Mouse (Mus musculus) embryonic stem cell, embryonic (primary cell): ENCODE results near the gene Ddc.

ENCODE experiments used
- CTCF ChIA-PET, 4 experiments: fragments of 300-600 bp in 2 of 4; fragments of 350-600 bp in 2 of 4; sonication (Branson Sonifier 250); formaldehyde crosslinking; loops; one replicate each; lab custom pipeline; 2022; ENCODE audit warnings: inconsistent platforms in 2 of 4; lab: Charles Lee
- POLR2A ChIA-PET, 4 experiments: fragments of 300-600 bp in 2 of 4; fragments of 350-600 bp in 2 of 4; sonication (Branson Sonifier 250); formaldehyde crosslinking; loops; one replicate each; lab custom pipeline; 2022; ENCODE audit warnings: antibody characterized with exemption in 4 of 4, inconsistent platforms in 1 of 4; lab: Charles Lee

Ddc gene

DNA sequence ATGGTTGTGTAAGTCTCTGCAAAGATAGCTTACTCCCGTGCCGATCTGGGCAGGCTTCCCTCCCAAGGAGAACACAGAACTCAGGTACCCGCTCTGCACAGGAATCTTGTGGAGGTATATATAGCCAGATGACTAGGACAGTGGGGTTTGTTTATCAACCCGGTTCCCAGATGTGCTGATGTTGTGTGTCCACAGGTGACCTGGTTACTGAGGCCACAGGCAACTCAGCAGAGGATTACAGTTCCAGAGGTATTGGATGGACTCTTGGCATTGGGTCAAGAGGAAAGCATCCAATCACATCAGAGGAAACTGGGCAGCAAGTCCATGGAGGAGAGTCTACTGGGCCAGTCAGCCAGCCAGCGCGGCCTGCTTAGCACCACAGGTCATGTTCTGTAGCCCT is 79.1 kb downstream of the Ddc start:
- ChIA-PET CTCF (interaction anchor here (0.8 to 5.2 kb wide), 8 partner anchors 17 to 357 kb away, joined by 3 to 166 read pairs (median 6); partner anchors contain the start of gene Spata48 (in 1 of the 4)), POLR2A (interaction anchor here in 3 of 4 experiments (0.6 to 9.5 kb wide), 16 partner anchors 9 to 155 kb away, joined by 3 to 359 read pairs (median 70); partner anchors contain the start of gene Fignl1 (in 3 of the 3))

DNA sequence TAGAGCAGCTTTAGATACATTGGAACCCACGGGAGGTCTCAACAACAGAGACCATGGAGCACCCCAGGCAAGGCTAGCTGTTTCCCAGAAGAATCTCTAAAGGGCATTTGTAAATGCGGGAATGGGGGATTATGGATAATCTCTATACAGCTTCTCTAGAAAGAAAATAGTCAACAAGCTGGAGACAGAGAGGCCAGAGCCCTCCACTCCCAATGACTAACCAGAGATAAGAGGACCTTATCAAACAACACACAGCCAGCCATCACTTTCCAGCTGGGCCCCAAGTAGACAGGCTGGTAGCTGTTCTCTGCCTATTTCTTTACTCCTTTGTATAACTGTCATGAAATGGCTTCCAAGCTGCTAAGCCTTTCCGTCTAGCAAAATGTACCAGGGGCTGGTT is 82.2 kb downstream of the Ddc start:
- ChIA-PET POLR2A (interaction anchor here in 2 of 4 experiments (0.7 to 3.1 kb wide), 6 partner anchors 12 to 159 kb away, joined by 3 to 15 read pairs (median 3); no protein-coding TSS in a partner anchor), CTCF (interaction anchor here in 2 of 4 experiments (0.9 to 1.7 kb wide), 3 partner anchors 158 to 159 kb away, joined by 3 to 6 read pairs (median 3); no protein-coding TSS in a partner anchor)

DNA sequence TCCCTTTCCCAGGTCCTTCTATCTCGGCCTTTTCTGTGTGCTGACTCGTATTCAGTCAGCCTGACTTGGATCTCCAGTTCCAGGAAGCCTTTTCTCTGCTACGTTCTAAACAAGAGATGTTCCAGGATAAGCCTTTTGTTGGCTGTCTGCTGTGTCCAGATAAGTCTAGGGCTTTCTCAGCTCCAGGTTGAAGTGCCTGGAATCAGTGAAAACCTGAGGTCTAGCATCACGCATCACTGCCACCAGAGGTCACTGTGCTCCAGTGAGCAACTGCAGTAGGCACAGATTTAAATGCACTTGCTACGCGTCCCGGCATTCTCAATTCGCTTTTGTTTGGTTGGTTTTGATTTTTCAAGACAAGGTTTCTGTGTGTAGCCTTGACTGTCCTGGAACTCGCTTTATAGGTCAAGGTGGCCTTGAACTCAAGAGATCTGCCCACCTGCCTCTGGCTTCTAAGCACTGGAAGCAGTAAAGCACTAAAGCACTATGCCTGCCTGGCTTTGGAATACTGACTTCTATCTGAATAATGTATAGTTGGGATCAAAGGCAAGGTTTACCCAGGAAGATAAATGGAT is 86.0 kb downstream of the Ddc start:
- POLR2A ChIA-PET, result interaction anchor here (0.6 to 8.3 kb wide), 27 partner anchors 9 to 1629 kb away, joined by 3 to 359 read pairs (median 4); partner anchors contain the start of genes Spata48 (in 1 of the 4) and Zpbp (in 1 of the 4)
- CTCF ChIA-PET, result interaction anchor here (0.6 to 6.0 kb wide), 27 partner anchors 8 to 312 kb away, joined by 3 to 62 read pairs (median 4); partner anchors contain the start of gene Ikzf1 (in 1 of the 4)

DNA sequence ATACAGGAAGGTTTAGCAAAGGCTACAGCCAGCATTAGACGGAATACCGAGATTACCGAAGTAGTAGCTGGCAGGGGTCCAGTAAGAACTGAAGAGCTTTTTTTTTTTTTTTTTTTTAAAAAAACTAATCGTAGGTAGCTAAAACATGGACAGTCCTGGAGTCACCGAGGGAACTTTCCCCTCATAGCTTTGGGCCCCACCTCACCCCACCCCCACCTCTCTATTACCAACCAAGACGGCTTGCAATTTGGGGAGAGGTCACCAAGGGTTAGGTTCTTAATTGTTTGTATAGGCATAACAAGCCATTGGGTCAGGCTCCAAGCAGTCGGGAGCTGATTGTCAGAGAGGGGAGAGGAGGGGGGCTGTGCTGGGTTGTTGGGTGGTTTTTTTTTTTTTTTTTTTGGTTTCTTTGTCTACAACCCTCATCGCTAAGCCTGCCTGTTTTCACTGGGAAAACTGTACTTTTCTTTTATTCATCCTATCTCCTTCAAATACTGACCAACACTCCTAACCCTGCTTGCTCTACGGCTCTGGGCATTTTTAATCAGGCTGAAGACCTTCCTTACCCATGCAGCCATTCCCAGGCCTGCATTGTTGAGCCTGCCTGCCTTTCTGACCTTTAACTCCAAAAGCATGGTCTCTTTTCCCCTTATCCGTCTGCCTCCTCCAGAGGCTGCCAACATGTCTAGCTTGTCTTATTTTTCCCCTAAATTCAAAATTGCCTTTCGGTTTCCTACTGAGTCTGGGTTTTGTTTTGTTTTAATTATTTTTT is 88.4 kb downstream of the Ddc start:
- POLR2A ChIA-PET, result interaction anchor here (0.5 to 8.3 kb wide), 163 partner anchors 9 to 1712 kb away, joined by 3 to 359 read pairs (median 5); partner anchors contain the start of genes Spata48 (in 2 of the 4), Zpbp (in 2 of the 4) and Cobl (in 1 of the 4)
- CTCF ChIA-PET, result interaction anchor here (0.5 to 6.0 kb wide), 42 partner anchors 9 to 562 kb away, joined by 3 to 62 read pairs (median 4); partner anchors contain the start of genes Spata48 (in 3 of the 4) and Zpbp (in 1 of the 4)

- CTCF ChIA-PET, result interaction anchor here (0.6 to 6.0 kb wide), 37 partner anchors 8 to 562 kb away, joined by 3 to 62 read pairs (median 4); partner anchors contain the start of genes Spata48 (in 3 of the 4) and Zpbp (in 1 of the 4)
- POLR2A ChIA-PET, result interaction anchor here (0.5 to 8.3 kb wide), 159 partner anchors 8 to 1712 kb away, joined by 3 to 359 read pairs (median 5); partner anchors contain the start of genes Spata48 (in 2 of the 4), Zpbp (in 2 of the 4) and Cobl (in 1 of the 4)
These were observed 89.0 kb downstream of the Ddc start, which contains the start of gene Fignl1 for GRCm38 (mm10) chr11:11808820-11809403. Gene Fignl1, minus strand, starts transcription at chr11:11808962.

GRCm38 (mm10) chr11:11808035-11808819 is 89.7 kb downstream of the Ddc start:
- CTCF ChIA-PET, result interaction anchor here in 3 of 4 experiments (0.7 to 6.0 kb wide), 12 partner anchors 9 to 347 kb away, joined by 3 to 62 read pairs (median 4); partner anchors contain the start of gene Spata48 (in 1 of the 3)
- POLR2A ChIA-PET, result interaction anchor here (0.6 to 8.3 kb wide), 102 partner anchors 9 to 1199 kb away, joined by 3 to 359 read pairs (median 6); partner anchors contain the start of genes Cobl (in 1 of the 4), Spata48 (in 1 of the 4) and Zpbp (in 1 of the 4)

GRCm38 (mm10) chr11:11805951-11806350 is 92.0 kb downstream of the Ddc start:
- POLR2A ChIA-PET, result interaction anchor here (0.6 to 8.3 kb wide), 16 partner anchors 9 to 344 kb away, joined by 3 to 359 read pairs (median 42); partner anchors contain the start of genes Spata48 (in 1 of the 4) and Zpbp (in 1 of the 4)
- CTCF ChIA-PET, result interaction anchor here in 2 of 4 experiments (1.2 to 1.5 kb wide), 2 partner anchors 17 to 18 kb away, joined by 3 to 6 read pairs; no protein-coding TSS in a partner anchor

DNA sequence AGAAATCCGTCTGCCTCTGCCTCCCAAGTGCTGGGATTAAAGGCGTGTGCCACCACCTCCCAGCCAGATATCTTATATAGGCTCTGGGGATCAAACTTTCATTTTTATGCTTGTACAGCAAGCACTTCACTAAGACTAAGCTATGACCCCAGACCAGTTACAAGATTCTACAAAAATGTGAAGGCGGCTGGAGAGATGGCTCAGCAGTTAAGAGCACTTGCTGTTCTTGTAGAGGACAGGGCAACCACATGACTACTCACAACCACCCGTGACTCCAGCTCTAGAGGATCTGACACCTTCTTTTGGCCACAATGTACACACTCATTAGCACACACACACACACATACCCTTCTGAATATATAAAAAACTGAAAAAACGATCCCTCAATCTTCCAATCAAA is 93.5 kb downstream of the Ddc start:
- CTCF ChIA-PET, result interaction anchor here in 2 of 4 experiments (1.0 to 1.7 kb wide), 3 partner anchors 16 to 305 kb away, joined by 3 to 7 read pairs (median 4); no protein-coding TSS in a partner anchor
- POLR2A ChIA-PET, result interaction anchor here in 3 of 4 experiments (0.7 to 2.9 kb wide), 12 partner anchors 9 to 119 kb away, joined by 3 to 21 read pairs (median 3); no protein-coding TSS in a partner anchor

GRCm38 (mm10) chr11:11801067-11801466 is 96.9 kb downstream of the Ddc start:
- ChIA-PET POLR2A (interaction anchor here in 3 of 4 experiments (0.6 to 9.2 kb wide), 13 partner anchors 7 to 134 kb away, joined by 3 to 118 read pairs (median 5); partner anchors contain the start of gene Fignl1 (in 2 of the 3)), CTCF (interaction anchor here (0.6 to 3.2 kb wide), 6 partner anchors 8 to 13 kb away, joined by 3 to 15 read pairs (median 6); no protein-coding TSS in a partner anchor)

GRCm38 (mm10) chr11:11800304-11800703 is 97.6 kb downstream of the Ddc start:
- ChIA-PET CTCF (interaction anchor here in 3 of 4 experiments (0.9 to 3.2 kb wide), 5 partner anchors 12 kb away, joined by 3 to 15 read pairs (median 5); no protein-coding TSS in a partner anchor), POLR2A (interaction anchor here in 3 of 4 experiments (0.6 to 9.2 kb wide), 13 partner anchors 8 to 99 kb away, joined by 3 to 118 read pairs (median 5); partner anchors contain the start of gene Fignl1 (in 2 of the 3))

- CTCF ChIA-PET, result interaction anchor here (0.9 to 1.6 kb wide), 5 partner anchors 10 to 176 kb away, joined by 3 to 13 read pairs (median 4); partner anchors contain the start of gene Fignl1 (in 1 of the 4)
- POLR2A ChIA-PET, result interaction anchor here (0.5 to 9.2 kb wide), 15 partner anchors 9 to 337 kb away, joined by 3 to 118 read pairs (median 5); partner anchors contain the start of genes Fignl1 (in 3 of the 4), Spata48 (in 1 of the 4) and Zpbp (in 1 of the 4)
These were observed 99.3 kb downstream of the Ddc start for GRCm38 (mm10) chr11:11798690-11799089.

- ChIA-PET CTCF (interaction anchor here in 3 of 4 experiments (0.7 to 1.3 kb wide), 3 partner anchors 25 to 184 kb away, joined by 4 to 6 read pairs (median 5); no protein-coding TSS in a partner anchor), POLR2A (interaction anchor here (0.5 to 9.2 kb wide), 9 partner anchors 13 to 332 kb away, joined by 3 to 118 read pairs (median 4); partner anchors contain the start of genes Fignl1 (in 2 of the 4), Spata48 (in 1 of the 4) and Zpbp (in 1 of the 4))
These were observed 103.3 kb downstream of the Ddc start for GRCm38 (mm10) chr11:11794626-11795025.

DNA sequence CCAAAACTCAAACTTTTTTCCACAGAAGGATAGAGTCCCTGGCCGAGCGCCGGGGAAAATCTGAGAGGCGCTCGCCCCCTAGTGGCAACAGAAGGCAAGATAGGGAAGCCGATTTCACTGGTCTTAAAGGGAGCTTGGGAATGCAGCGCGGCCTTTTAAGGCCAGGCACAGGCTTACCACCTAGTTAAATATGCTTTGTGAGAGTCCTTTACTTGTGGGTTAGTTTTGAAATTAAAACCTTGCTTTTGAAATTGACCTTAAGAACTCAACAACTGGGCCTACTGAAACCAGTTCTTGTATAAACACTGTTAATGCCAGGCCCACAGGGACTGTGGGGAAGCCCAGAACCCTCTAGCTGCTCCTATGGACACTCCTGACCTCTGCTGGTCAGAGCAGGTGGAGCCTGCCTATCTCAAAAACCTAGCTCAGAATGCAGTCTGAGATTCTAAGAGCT is 109.4 kb downstream of the Ddc start:
- ChIA-PET CTCF (interaction anchor here (0.5 to 3.3 kb wide), 152 partner anchors 8 to 1328 kb away, joined by 3 to 79 read pairs (median 4); partner anchors contain the start of genes Fignl1 (in 4 of the 4), Spata48 (in 4 of the 4) and Zpbp (in 4 of the 4)), POLR2A (interaction anchor here (0.6 to 2.9 kb wide), 30 partner anchors 9 to 327 kb away, joined by 3 to 35 read pairs (median 6); partner anchors contain the start of genes Spata48 (in 3 of the 4), Zpbp (in 3 of the 4) and Fignl1 (in 2 of the 4))

DNA sequence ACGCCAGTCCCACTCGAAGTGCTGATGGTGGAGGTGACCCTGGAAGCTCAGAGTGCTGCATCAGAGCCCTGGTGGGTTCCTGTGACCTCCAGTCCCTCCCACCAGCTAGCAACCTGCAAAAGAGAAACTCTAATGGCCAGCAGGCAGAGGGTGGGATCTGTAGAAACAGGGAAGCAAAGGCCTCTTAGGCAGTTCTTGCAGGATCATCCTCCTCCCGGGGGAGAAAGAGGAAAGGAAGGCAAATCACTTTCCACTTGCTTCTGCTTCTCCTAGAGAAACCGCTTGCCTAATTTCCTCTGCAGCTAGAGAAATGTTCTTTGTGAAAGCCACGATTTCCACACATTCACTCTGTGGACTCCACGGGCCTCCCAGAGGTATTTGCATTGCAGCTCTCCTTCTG is 112.5 kb downstream of the Ddc start:
- ChIA-PET POLR2A (interaction anchor here in 2 of 4 experiments (0.6 to 1.5 kb wide), 3 partner anchors 14 to 23 kb away, joined by 3 read pairs; partner anchors contain the start of gene Fignl1 (in 1 of the 2)), CTCF (interaction anchor here in 1 of 4 experiments (3.2 kb wide), 1 partner anchor 228 kb away, joined by 10 read pairs; no protein-coding TSS in a partner anchor)

DNA sequence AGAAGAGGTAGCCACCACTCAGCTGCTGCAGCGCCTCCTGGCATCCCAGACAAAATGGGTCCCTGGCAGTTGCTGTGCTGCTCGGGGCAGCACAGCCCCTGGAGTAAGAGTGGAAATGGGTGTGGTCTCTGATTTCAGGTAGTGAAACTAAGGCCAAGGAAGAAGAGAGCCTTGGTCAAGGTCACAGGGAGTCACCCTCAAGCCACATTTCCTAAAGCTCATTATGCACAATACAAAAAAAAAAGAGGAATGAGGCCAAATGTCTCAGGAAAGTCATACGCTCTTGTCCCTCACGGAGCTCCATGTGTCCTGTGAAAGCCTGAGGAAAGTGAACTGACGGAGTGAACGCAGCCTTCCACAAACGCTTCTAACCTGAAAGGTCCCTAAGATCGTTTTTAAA is 116.2 kb downstream of the Ddc start:
- CTCF ChIA-PET, result interaction anchor here in 1 of 4 experiments (0.6 kb wide), 1 partner anchor 152 kb away, joined by 3 read pairs; no protein-coding TSS in a partner anchor
- POLR2A ChIA-PET, result interaction anchor here in 2 of 4 experiments (0.8 to 1.5 kb wide), 2 partner anchors 27 kb away, joined by 5 to 6 read pairs; partner anchors contain the start of gene Fignl1 (in 2 of the 2)
